22 mouse cellular contexts compared by ENCODE assay signal in the genomic region with DNA sequence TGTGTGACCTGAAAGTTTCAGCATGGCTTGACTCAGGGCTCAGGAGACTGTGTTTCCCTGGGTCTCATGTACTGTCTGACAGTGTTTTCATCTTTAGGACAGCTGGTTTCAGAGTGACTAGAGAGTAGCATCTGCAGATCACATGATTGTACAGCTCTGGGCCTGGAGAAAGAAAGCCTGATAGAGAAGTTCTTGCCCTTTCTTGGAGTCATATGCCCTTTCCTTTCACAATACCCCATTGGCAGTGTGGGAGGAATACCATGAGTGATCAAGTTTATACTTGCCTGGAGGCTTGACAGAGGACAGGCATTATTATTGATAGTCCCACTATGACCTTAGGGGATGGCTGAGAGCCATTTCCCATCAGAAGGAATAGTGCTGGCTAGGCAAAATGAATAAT. TPM values are rescaled to one million over a fixed set of nuclear protein-coding genes. Genes with fewer than 3 reads are reported as not detected.
DNase-seq lines count a peak whose midpoint lies in the region; ATAC-seq lines count a peak whose summit lies in the region.
"Had no signal": no experiment of that assay in that cellular context is flagged by ENCODE, and none has a peak within 500 bp of the region (broad histone marks: within the 10 kb centered on the region; RNA-seq: fewer than 3 reads in every experiment).

No protein-coding gene starts in this region.

- H3K36me3 ChIP-seq in macrophage (ENCODE audit: inconsistent target): no peaks in the 10 kb centered on the region
- H3K36me3 ChIP-seq in intestine, embryonic 15.5 days: no peaks in the 10 kb centered on the region
- H3K36me3 ChIP-seq: embryonic facial prominence, embryonic 15.5 days; limb, embryonic 15.5 days; midbrain, embryonic 12.5 days had no signal

- H3K9ac ChIP-seq in intestine, embryonic 15.5 days: no peak overlapping the region
- H3K9ac ChIP-seq: embryonic facial prominence, embryonic 15.5 days; limb, embryonic 15.5 days; liver, embryonic 14.5 days; lung, embryonic 14.5 days; midbrain, embryonic 12.5 days had no signal

- H3K4me2 ChIP-seq in intestine, embryonic 15.5 days (replicated peaks): no peak overlapping the region
- H3K4me2 ChIP-seq: embryonic facial prominence, embryonic 15.5 days; limb, embryonic 15.5 days; lung, embryonic 14.5 days; midbrain, embryonic 12.5 days had no signal

- H3K9me3 ChIP-seq in intestine, embryonic 15.5 days: no peaks in the 10 kb centered on the region
- H3K9me3 ChIP-seq: embryonic facial prominence, embryonic 15.5 days; limb, embryonic 15.5 days; midbrain, embryonic 12.5 days had no signal

- peak overlapping the region; percentile 78 for H3K27ac ChIP-seq in macrophage
- H3K27ac ChIP-seq in intestine, embryonic 15.5 days: no peak overlapping the region
- H3K27ac ChIP-seq: embryonic facial prominence, embryonic 15.5 days; left cerebral cortex, adult 2 months; limb, embryonic 15.5 days; liver, embryonic 14.5 days; midbrain, embryonic 12.5 days had no signal

- ATAC-seq in megakaryocyte-erythroid progenitor cell, adult 5-6 weeks (replicated peaks; ENCODE audit: low FRiP score, low TSS enrichment, poor library complexity, severe bottlenecking): no peak
- ATAC-seq in intestine, embryonic 15.5 days: no peak
- ATAC-seq: forebrain, embryonic 16.5 days; hindbrain, embryonic 16.5 days; intestine, postnatal 0 days had no signal

- H3K27me3 ChIP-seq in intestine, embryonic 15.5 days (replicated peaks): no peaks in the 10 kb centered on the region
- H3K27me3 ChIP-seq: embryonic facial prominence, embryonic 15.5 days; limb, embryonic 15.5 days; midbrain, embryonic 12.5 days had no signal

- no peak overlapping the region for H3K4me3 ChIP-seq in macrophage (ENCODE audit: inconsistent target)
- no peak overlapping the region for H3K4me3 ChIP-seq in intestine, embryonic 15.5 days (replicated peaks)
- H3K4me3 ChIP-seq: embryonic facial prominence, embryonic 15.5 days; left cerebral cortex, adult 2 months; limb, embryonic 15.5 days; midbrain, embryonic 12.5 days had no signal

- H3K79me2 ChIP-seq in macrophage (ENCODE audit: inconsistent target): peaks cover 100% of the 10 kb centered on the region

- peak; percentile 90 for DNase-seq in heart, adult 11 months
- no peak for DNase-seq in heart, adult 18-20 months
- peak; percentile 61 for DNase-seq in 3T3-L1 (ENCODE audit: low read depth, low spot score)
- peak; percentile 87 for DNase-seq in NIH3T3 (ENCODE audit: low read depth)
- no peak for DNase-seq in kidney, adult 11 months
- DNase-seq: B cell, adult 2 months; cerebellum, adult 9-10 months; gastrocnemius, postnatal 10 days; left cerebral cortex, postnatal 4 days; lung, embryonic 14.5 days; lung, postnatal 4 days had no signal

- 0 out of 2 replicates have a peak, but pooled peaks cover 2% of the 10 kb centered on the region for H3K4me1 ChIP-seq in intestine, embryonic 15.5 days (replicated peaks)

RNA-seq across cellular contexts. Expression of a gene that starts 6.4 kb away (rescaled TPM):
- total RNA-seq in heart, adult 18-20 months (2021): 10 to 100 TPM in 1 of 2 experiments, 1 to 10 TPM in 1; 8.7 to 12.2 TPM
- total RNA-seq in macrophage (2018; cell fraction: chromatin; rRNA removed): 1,000 to 10,000 TPM in 14 of 26 experiments, 100 to 1,000 TPM in 12; 274 to 2,515 (median 1,017) TPM
- total RNA-seq in macrophage (2018; cell fraction: cytosol; rRNA removed): 100 to 1,000 TPM; 215 to 918 (median 488) TPM
- 1,000 to 10,000 TPM in 7 of 26 experiments, 100 to 1,000 TPM in 19; 243 to 1,634 (median 599) TPM for total RNA-seq in macrophage (2018; cell fraction: nucleus; rRNA removed)
- polyA plus RNA-seq in macrophage (2018): 290 to 945 TPM (median 467 TPM) in 3 replicates
- 7.5 and 10.4 TPM in 2 replicates for total RNA-seq in megakaryocyte-erythroid progenitor cell, adult 5-6 weeks (2014; fragmentation: Nextera tagmentation)
- 14.4 and 22.2 TPM in 2 replicates for total RNA-seq in megakaryocyte-erythroid progenitor cell, adult 5-6 weeks (2017)
- polyA plus RNA-seq in intestine, embryonic 15.5 days (2015; fragmentation: Nextera tagmentation; extraction: Ambion mirVana): 7.6 and 7.9 TPM in 2 replicates

RNA-seq across cellular contexts. Expression of a gene that starts 39.8 kb away (rescaled TPM):
- 100 to 1,000 TPM; 180 to 203 TPM for total RNA-seq in heart, adult 18-20 months (2021)
- 10 to 100 TPM in 23 of 26 experiments, 1 to 10 TPM in 3; 7.2 to 46.6 (median 29.1) TPM for total RNA-seq in macrophage (2018; cell fraction: chromatin; rRNA removed)
- total RNA-seq in macrophage (2018; cell fraction: cytosol; rRNA removed): 10 to 100 TPM; 42.6 to 83.7 (median 54.2) TPM
- total RNA-seq in macrophage (2018; cell fraction: nucleus; rRNA removed): 10 to 100 TPM in 24 of 26 experiments, 1 to 10 TPM in 2; 8.5 to 43.3 (median 20.1) TPM
- 94.3 to 161 TPM (median 114 TPM) in 3 replicates for polyA plus RNA-seq in macrophage (2018)
- total RNA-seq in megakaryocyte-erythroid progenitor cell, adult 5-6 weeks (2014; fragmentation: Nextera tagmentation): 180 and 239 TPM in 2 replicates
- total RNA-seq in megakaryocyte-erythroid progenitor cell, adult 5-6 weeks (2017): 112 and 152 TPM in 2 replicates
- 267 and 317 TPM in 2 replicates for polyA plus RNA-seq in intestine, embryonic 15.5 days (2015; fragmentation: Nextera tagmentation; extraction: Ambion mirVana)

Comparison
In these comparisons a context has a peak if more than half of its experiments do, and no peak if none do; other contexts are left out.
1. DNase-seq: peak in heart, adult 11 months (single experiment), 3T3-L1 (single experiment) and NIH3T3 (single experiment); none in heart, adult 18-20 months (0 of 2) and kidney, adult 11 months (single experiment).